Mouse (Mus musculus): ENCODE results near the gene Pi4k2a. TPM values are rescaled to one million over a fixed set of nuclear protein-coding genes. Genes with fewer than 3 reads are reported as not detected.

Pi4k2a gene
- total and polyA plus RNA-seq, 3 experiments = 7.0 to 23.9 (median 10.0) TPM

- Histone ChIP-seq H3K9ac (ENCODE audit: insufficient read depth, low read depth) (peak within 1 kb of the TSS; percentile 61), H3K4me2 (ENCODE audit: insufficient read depth, low read depth, poor library complexity, severe bottlenecking) (peak within 1 kb of the TSS; percentile 96), H3K9me3 (replicated peaks; ENCODE audit: low read length) (no peaks in the 10 kb centered on the region), H3K27me3 (replicated peaks) (no peaks in the 10 kb centered on the region), H3K27ac (ENCODE audit: insufficient read depth, low read depth) (peak within 1 kb of the TSS; percentile 5; the same call in 1 of the 2 replicates), H3K79me2 (replicated peaks; ENCODE audit: control insufficient read depth, extremely low read depth, insufficient read depth, poor library complexity, severe bottlenecking) (no peaks in the 10 kb centered on the region), H3K4me1 (ENCODE audit: control insufficient read depth in 1 of 2, insufficient read depth in 2 of 2) (peaks cover 8 to 28% of the 10 kb centered on the region in 2 experiments), H3K4me3 (replicated peaks in 1 of 3; ENCODE audit: low read depth in 2 of 3, low read length in 2 of 3, poor library complexity in 1 of 3) (peak within 1 kb of the TSS; percentile 57 to 64 (median 61)), H3K36me3 (replicated peaks in 1 of 2; ENCODE audit: control insufficient read depth in 1 of 2, insufficient read depth in 1 of 2, low read length in 1 of 2) (peaks cover 1 to 22% of the 10 kb centered on the region in 2 experiments)
- peak; percentile 92 for DNase-seq (ENCODE audit: extremely low read depth)
- in situ Hi-C loops (cut with MboI; ENCODE audit: low pct_ligation_motif_present, low pct_unique_long_range_greater_than_20kb, low sequenced_read_pairs) (no loop called here), dilution Hi-C loops (cut with MboI; ENCODE audit: extremely low pct_ligation_motif_present, extremely low pct_unique_long_range_greater_than_20kb, low sequenced_read_pairs) (no loop called here)
- no peak for TF ChIP-seq POLR2AphosphoS2 (IDR thresholded peaks at IDR 0.05; ENCODE audit: low read depth, low read length)
- peak; percentile 54 for TF ChIP-seq MYC (IDR thresholded peaks at IDR 0.05; ENCODE audit: low read depth, low read length)
- TF ChIP-seq MAZ (IDR thresholded peaks at IDR 0.05; ENCODE audit: low read depth, low read length) = peak; percentile 47; the same call in 1 of the 2 replicates
- 0 out of 2 replicates have a peak, but pooled peaks have one; percentile 42 for TF ChIP-seq NELFE (IDR thresholded peaks at IDR 0.05; ENCODE audit: low read depth, low read length)
- TF ChIP-seq ZMIZ1 (IDR thresholded peaks at IDR 0.05; ENCODE audit: low read depth, low read length) = peak; percentile 23; the same call in 1 of the 2 replicates
- TF ChIP-seq BHLHE40 (IDR thresholded peaks at IDR 0.05; ENCODE audit: low read depth, low read length) = peak; percentile 92
- no peak for TF ChIP-seq ETS1 (conservative IDR thresholded peaks at IDR 0.05; ENCODE audit: low read depth, low read length)
- TF ChIP-seq TCF12 (IDR thresholded peaks at IDR 0.05; ENCODE audit: low read depth, low read length) = no peak; the same call in 1 of the 2 replicates
- peak; percentile 66 for TF ChIP-seq CHD2 (IDR thresholded peaks at IDR 0.05; ENCODE audit: low read length)
- TF ChIP-seq USF1 (IDR thresholded peaks at IDR 0.05; ENCODE audit: low read depth, low read length) = peak; percentile 28; the same call in 1 of the 2 replicates
- TF ChIP-seq POLR2A (IDR thresholded peaks at IDR 0.05; ENCODE audit: low read depth, low read length) = peak; percentile 65
- peak; percentile 83; the same call in 1 of the 2 replicates for TF ChIP-seq MXI1 (IDR thresholded peaks at IDR 0.05; ENCODE audit: low read depth, low read length)
- TF ChIP-seq MAX (IDR thresholded peaks at IDR 0.05; ENCODE audit: low read length) = peak; percentile 81
- TF ChIP-seq IRF4 (IDR thresholded peaks at IDR 0.05; ENCODE audit: low read depth, low read length) = peak; percentile 34; the same call in 1 of the 2 replicates
- no peak for TF ChIP-seq CHD1 (IDR thresholded peaks at IDR 0.05; ENCODE audit: low read depth, low read length)
- TF ChIP-seq SIN3A (IDR thresholded peaks at IDR 0.05; ENCODE audit: low read length) = peak; percentile 26; the same call in 1 of the 2 replicates
- TF ChIP-seq ELF1 (IDR thresholded peaks at IDR 0.05; ENCODE audit: low read depth, low read length) = 0 out of 2 replicates have a peak, but pooled peaks have one; percentile 36
Measured at GRCm38 (mm10) chr19:42128787-42129508, 38.7 kb downstream of the Pi4k2a start, which contains the start of gene Avpi1. Gene Avpi1 (minus strand): TSS chr19:42129059.

- TF ChIP-seq ETS1 (conservative IDR thresholded peaks at IDR 0.05; ENCODE audit: low read depth, low read length) = no peak
- no peak for TF ChIP-seq RAD21 (IDR thresholded peaks at IDR 0.05; ENCODE audit: low read depth, low read length)
- TF ChIP-seq RCOR1 (conservative IDR thresholded peaks at IDR 0.05; ENCODE audit: low read depth, low read length) = no peak
- TF ChIP-seq NELFE (IDR thresholded peaks at IDR 0.05; ENCODE audit: low read depth, low read length) = no peak
- TF ChIP-seq SIN3A (IDR thresholded peaks at IDR 0.05; ENCODE audit: low read length) = no peak
- no peak for TF ChIP-seq USF2 (conservative IDR thresholded peaks at IDR 0.05; ENCODE audit: low read depth, low read length)
- no peak for TF ChIP-seq IRF4 (IDR thresholded peaks at IDR 0.05; ENCODE audit: low read depth, low read length)
- TF ChIP-seq ZKSCAN1 (IDR thresholded peaks at IDR 0.05; ENCODE audit: borderline replicate concordance, low read depth, low read length) = no peak
- Histone ChIP-seq H3K9me3 (replicated peaks; ENCODE audit: low read length) (no peaks in the 10 kb centered on the region), H3K4me1 (ENCODE audit: control insufficient read depth in 1 of 2, insufficient read depth in 2 of 2) (peaks cover 8 to 30% of the 10 kb centered on the region in 2 experiments), H3K27me3 (replicated peaks) (no peaks in the 10 kb centered on the region), H3K79me2 (replicated peaks; ENCODE audit: control insufficient read depth, extremely low read depth, insufficient read depth, poor library complexity, severe bottlenecking) (no peaks in the 10 kb centered on the region), H3K4me2 (ENCODE audit: insufficient read depth, low read depth, poor library complexity, severe bottlenecking) (peak overlapping the region; percentile 96), H3K4me3 (replicated peaks in 1 of 3; ENCODE audit: low read depth in 2 of 3, low read length in 2 of 3, poor library complexity in 1 of 3) (peak overlapping the region; percentile 23 to 64 (median 61)), H3K9ac (ENCODE audit: insufficient read depth, low read depth) (no peak overlapping the region), H3K27ac (ENCODE audit: insufficient read depth, low read depth) (peak overlapping the region; percentile 5; the same call in 1 of the 2 replicates), H3K36me3 (replicated peaks in 1 of 2; ENCODE audit: control insufficient read depth in 1 of 2, insufficient read depth in 1 of 2, low read length in 1 of 2) (peaks cover 0 to 14% of the 10 kb centered on the region in 2 experiments)
- in situ Hi-C loops (cut with MboI; ENCODE audit: low pct_ligation_motif_present, low pct_unique_long_range_greater_than_20kb, low sequenced_read_pairs) = no loop called here
- dilution Hi-C loops (cut with MboI; ENCODE audit: extremely low pct_ligation_motif_present, extremely low pct_unique_long_range_greater_than_20kb, low sequenced_read_pairs) = no loop called here
- DNase-seq (ENCODE audit: extremely low read depth) = no peak
Measured at GRCm38 (mm10) chr19:42129509-42130293, 39.4 kb downstream of the Pi4k2a start.
